Mouse (Mus musculus) fat pad, adult 2 months (tissue): Measurements from ENCODE around the gene Zfp36l1.
A peak's percentile ranks its signal among the peaks of the same experiment; 100 is the strongest.

Experiments
- DNase-seq: peaks from one replicate; pipeline ENCODE4 v3.0.0-alpha.2; 2011; ENCODE audit warnings: low read depth, low spot score; ENCODE audit errors: extremely low read depth

The Zfp36l1 gene

DNA sequence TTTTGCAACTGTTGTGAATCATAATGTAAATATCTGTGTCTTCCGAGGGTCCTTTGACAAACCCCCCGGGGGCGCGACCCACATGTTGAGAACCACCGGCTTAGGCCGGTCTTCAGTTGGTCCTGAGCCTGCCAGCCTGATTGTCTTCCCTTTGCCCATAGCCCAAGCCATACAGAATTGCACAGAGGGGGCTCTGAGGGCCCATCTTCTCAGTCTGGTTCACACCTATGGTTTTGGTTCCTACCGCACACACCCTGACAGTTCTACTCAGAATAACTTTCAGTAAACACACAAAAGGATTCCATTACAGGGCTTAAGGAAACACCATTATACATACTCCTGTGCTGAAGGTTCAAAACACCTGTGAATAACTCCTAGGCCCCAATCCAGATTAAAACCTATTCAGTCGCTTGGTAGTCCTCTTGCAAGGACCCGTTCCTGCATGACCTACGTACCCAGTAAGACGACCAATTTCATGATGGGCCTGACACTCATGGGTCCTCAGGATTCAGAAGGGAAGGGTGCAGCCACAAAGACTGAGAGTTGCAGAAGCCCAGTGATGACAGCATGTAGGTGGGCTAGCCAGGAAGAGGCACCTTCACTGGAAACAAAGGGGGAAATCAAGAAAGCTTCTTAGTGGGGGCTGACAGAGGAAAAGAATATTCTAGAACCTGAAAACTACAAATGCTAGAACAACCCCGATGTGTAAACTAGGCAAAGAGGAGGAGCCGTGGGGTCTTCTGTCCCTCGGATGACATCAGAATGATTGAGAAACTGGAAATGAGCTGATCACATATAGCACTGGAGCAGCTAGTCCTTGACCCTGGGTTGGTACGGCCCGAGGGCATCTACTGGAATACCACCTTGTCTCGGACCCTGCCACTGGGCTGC, 18.8 kb upstream of the Zfp36l1 start:
- no peak for DNase-seq

DNA sequence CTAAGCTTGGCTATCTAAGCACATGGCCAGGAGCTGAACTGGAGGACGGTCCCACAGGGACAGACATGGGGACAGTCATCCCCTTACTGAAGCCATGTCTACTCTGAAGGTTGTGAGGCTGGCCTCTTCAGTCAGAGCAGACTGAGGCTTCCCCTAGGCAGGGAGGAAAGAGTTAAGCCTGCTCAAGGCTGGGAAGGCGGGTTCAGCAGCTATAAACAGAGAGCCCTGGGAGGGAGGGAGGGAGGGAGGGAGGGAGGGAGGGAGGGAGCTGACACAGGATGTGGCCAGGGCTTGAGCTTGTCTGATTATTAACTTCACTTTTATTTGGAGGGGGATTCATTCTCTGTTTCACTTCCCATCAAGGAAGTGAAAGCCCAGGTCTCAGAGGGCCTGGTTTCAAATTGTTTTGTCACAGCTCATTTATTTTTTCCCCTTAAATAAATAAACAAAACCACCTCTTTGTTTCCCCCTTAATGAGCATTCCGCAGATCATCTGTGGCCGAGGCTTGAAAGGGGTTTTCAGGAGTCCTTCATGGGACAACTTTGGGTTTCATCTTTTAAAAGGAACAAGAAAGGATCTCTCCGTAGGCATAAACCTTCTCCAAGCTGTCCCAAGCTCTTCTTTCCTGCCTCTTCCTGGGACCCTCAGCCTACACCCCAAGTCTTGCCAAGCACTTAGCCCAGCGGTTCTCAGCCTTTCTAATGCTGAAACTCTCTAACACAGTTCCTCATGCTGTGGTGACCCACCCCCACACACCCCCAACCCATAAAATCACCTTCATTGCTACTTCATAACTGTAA, 17.9 kb upstream of the Zfp36l1 start:
- no peak for DNase-seq

DNA sequence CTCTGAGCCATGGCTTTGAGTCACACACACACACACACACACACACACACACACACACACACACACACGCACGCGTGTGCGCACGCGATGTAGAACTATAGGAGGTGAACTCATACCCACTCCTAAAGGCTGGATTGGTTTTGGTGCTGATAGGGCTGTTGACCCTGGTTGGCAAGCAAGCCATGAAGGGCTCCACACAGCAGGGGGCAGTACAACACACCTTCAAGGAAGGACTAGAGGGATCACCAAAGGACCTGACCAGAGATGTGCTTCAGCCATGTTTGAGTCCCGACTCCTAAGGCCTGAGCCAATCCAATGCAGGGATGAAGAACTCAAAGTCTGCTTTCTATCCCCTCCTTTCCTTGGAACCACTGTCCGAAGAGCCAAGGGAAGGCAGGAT, 16.7 kb upstream of the Zfp36l1 start:
- DNase-seq: no peak

DNA sequence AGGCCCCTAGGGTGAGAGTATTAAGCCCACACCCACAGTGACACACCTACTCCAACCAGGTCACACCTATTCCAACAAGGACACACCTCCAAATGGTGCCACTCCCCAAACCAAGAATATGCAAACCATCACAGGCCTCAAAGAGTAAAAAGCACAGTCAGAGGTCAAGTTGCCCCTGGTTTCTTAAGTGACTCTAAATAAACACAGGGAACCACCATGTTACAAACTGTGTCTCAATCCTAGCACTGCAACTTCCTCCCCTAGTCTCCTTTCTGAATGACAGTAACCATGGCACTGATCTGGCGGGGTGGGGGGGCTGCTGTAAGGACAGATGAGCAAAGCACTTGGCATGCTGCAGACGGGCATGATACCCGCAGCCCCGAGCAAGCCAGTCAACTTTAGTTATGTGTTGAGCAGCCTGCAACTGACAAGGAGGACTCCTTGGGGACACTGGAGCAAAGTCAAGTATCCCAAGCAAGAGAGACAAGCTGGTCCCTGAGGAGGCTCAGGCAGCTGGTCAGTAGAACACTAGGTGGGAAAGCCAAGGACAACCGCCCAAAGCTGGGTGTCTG, 14.5 kb upstream of the Zfp36l1 start:
- DNase-seq: no peak

DNA sequence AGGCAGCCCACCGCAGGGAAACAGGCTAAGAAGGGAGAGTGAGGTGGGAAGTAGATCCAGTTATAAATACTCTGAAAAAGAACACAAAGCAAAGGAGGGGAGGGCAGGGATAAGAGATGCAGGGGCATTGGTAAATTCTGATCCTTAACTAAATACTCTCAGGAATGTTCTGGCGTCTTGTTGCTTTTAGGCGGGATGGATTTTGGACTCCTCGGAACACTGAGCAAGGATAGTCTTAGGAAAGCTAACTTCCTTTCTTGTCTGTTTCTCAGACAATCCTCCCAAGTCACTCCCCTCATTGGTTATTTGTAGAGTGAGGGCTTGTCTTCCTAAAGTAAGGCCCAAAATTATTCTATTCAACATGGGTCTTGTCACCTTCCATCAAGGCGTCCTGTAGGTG, 12.5 kb upstream of the Zfp36l1 start:
- no peak for DNase-seq

DNA sequence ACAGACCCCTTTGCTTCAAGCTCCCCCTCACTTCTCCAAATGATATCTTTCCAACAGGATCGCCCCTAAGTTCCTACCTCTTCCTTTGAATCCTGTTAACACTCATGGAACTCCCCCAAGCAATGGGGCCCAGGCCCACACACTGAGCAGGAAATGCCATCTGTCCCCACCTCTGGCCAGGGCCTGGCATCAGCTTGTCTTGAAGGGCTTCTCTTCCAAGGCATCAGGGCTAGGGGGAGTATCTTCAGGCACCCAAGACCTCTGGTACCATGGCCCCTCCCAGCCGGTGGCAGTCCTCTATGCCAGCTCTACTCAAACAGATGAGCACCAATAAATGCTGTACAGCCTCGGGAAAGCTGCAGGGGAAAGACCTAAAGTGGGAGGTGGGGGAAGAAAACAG, 11.9 kb upstream of the Zfp36l1 start:
- DNase-seq: no peak

DNA sequence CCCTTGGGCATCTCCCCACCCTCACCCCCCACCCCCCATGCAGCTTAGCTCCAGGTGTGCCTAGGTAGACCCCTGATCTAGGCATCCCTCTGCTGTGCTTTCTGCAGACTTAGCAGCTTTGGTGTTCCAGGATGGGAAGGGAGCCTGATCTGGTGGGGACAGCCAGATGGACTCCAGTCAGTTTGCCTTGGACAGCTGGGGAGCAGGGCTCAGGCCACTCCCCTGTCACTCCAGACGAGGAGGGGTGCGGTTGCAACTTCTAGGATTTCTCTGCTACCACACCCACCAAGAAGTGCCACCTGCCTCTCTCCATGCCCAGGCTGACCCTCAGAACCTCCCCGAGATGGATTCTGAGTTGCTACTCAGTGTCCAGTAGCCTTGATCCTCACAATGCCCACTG, 11.4 kb upstream of the Zfp36l1 start:
- no peak for DNase-seq

DNA sequence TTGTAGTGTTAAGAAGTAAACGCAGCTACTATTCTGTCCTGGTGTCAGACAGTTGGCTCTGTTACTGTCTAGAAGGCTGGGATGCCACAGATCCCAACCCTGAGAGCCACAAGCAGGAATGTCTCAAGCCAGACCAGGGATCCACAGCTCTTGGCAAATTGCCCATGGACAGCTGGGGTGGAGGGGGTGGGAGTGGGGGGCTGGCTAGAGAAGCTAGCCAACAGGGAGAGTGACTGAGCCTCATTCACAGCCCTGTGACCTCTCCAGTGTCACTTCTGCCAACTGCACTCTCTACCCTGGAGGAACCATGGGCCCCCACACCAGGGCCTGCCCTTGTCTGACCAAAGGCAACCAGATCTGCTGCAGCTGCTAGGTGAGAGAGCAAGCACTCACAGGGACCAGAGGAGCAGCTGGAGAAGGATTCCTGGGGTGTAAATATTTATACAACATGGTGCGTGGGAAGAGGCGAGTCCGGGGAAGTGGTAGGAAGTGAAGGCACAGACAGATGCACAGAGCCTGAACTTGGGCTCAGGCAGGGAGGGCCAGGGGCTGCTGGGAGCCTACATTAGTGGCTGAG, 10.5 kb upstream of the Zfp36l1 start:
- no peak for DNase-seq

DNA sequence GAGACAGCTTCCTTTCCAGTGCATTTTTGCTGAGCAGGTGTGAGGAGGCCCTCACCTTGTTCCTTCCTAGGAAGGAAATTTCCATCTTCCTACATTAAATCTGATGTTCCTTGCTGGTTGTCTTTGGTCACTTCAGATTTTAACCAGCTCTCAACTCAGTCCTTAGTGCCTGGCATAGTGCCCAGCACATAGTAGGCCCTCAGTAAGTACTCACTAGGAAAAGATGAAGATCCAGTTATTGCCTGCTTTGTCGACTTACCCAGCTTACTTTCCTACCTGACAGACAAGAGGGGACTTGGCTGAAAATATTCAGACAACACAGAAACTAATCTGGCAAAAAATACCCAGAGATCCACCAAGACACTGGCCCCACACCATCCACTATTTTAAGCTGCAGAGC, 8.6 kb upstream of the Zfp36l1 start:
- DNase-seq: no peak

DNA sequence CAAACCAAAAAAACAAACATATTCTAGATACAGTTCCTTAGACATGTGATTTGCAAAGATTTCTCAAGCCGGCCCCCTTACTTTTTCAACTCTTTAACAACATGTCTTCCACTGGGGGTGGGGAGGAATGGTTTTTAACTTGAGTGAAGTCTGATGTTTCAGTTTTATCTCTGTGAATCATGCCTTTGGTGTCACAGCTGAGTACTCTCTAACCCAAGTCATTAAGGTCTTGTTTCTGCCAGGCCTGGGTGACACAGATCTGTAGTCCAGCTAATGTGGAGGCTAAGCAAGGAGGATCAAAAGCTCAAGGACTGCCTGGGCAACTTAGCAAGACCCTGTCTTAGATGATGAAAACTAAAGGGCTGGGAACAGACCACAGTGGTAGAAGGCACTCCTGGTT, 5.8 kb upstream of the Zfp36l1 start:
- no peak for DNase-seq

DNA sequence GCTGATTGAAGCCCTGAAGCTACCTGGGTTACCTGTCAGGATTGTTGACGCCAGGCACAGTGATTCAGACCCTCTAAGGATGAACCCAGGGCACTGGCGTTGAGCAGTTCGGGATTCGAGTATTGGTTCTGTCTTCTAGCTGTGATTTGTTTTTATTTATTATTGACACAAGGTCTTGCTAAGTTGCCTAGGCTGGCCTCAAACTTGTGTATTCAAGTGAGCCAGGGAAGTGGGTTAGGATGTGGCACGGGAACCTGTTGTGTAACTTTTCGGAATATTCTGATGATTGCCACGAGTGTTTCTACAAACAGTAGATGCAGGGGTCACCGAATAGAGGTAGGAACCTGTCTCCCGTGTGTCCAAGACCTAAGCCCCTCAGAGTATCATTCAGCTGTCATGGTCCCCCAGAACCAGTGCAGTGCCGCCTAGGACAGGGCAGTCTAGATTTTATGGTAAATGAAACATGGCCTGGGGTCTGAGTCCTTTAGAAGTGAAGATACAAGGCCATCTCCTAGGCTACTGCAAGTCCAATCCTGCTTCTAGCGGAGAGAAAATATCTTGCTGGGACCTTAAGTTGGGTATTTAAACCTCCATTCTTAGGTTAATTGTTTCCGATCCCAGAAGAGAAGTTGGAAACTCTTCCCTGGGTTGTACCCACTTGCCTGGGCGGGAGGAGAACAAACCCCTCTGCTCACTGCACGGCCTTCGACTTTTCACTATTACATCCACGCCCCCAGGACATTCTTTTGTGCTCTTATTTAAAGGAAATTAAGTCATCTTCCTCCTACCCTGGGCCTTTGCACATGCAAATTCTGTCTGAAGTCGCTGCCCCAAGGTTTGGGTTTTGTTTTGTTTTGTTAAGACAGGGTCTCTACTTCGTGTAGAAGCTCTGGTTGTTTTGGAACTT, 3.6 kb upstream of the Zfp36l1 start:
- DNase-seq: no peak

DNA sequence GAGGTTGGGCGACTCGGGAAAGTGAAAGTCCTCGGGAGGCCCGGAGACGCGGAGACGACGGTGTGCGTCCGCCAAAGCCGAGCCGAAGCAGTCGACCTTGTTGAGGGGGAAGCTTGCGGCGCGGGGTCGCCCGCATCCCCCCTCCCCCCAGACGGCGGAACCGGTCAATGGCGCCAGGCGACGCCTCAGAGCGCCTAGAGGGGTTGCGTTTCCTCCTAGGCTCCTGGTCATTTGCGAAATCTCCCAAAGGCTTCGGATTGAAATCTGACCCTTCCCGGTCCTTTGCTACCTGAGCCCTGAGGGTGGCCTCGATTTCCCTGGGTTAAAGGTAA, 3.0 kb upstream of the Zfp36l1 start:
- no peak for DNase-seq

DNA sequence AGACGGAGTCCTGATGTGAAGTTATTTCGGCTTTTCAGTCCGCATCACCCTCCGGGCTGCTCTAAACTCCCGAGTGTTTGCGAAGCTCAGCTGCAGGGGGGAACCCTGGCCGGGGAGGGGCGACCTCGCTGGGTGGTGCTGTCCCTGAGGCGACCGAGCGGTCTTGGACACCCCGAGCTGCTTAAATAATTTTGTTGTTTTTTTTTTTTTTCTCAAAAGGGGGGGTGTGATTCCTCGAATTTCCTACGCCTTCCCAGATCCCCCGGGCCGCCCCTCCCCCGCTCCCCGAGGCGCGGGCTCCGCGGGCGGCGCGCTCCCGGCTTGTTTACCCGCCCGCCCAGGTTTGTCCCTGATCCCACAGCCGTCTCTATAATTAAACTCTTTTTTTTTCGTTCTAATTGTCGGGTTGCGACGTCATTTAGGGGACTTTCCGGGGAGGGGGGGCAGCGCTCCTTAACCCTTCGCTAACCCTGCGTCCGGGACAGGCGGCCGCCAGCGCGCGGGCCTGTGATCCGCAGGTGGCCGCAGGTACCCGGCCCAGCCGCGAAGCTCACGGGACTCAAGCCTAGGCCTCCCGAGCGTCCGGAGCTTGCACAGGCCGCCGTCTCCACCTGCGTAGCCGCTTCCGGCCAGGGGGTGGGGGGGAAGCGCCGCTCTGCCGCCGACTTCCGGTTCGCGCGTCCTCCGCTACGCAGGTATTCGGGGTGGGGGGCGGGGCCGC, 2.5 kb upstream of the Zfp36l1 start:
- DNase-seq: no peak

DNA sequence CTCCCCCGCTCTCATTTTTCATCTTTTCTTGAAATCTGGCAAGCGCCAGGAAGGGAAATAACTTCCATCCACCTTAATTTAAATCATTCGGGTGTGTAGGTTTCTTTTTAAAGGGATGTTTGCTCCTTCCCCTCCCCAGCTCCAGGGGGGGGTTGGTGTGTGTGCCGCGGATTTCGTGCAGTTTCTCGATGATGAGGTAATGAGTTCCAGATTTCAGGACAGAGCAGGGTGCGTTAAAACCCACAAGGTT, 2.0 kb upstream of the Zfp36l1 start:
- DNase-seq: no peak

DNA sequence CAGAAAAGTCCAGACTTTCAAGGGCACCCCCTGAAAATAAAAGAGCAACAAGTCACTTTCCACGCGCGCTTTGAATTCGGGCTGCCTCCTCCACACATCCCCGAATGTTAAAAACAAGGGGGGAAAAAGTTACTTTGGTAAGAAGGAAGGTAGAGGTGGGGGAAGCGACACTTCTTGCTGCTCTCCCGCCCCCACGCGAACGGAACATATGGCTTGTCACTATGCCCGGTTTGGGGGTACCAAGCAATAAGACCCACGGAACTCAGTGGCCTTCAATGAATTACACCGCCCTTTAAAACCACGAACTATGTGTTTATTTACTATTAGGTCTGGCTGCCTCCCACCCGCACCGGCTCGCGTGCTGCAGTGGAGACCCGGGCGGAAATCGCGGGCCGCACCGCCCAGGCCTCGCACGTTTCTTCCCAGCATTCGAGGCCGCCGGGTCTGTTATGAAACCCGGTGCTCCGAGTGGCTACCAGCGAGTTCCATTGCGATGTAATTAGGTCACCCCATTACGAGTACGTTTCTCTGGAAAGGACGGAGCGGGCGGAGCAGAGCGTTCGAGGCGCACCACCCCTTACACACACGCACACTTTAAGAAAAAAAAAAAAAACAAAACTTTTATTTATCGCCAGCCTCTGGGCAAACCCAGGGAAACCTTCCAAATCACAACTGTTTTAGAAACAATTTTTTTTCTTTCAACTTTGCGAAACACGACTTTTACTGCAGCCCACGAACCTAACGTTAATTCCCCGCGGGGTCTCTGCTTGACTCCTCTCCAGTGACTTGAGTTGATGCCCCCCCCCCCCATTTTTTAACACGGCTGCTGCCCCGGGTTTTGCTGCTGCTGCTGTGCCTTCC, 1.4 kb upstream of the Zfp36l1 start:
- DNase-seq: peak; percentile 73

DNA sequence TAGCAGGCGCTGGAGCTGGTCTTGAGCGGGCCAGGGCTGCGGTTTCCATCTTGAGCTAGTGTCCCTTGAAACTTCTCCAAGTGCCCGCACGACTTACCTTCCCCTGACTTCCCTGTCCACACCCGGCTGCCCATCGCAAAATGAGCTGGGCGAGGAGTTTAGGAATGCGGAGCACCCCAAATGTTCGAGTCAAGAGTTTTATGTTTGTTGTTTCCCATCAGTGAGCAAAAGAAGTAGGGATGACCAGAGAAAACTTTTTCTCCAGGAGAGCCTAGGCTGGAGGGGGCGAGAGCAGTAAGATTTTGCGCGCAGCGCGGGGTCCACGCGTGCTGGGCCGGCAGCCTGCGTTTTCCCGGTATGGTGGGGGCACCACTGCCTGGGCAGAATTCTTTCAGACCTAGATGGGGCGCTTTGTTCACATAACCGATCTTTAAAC, 791 bp upstream of the Zfp36l1 start:
- DNase-seq: no peak

DNA sequence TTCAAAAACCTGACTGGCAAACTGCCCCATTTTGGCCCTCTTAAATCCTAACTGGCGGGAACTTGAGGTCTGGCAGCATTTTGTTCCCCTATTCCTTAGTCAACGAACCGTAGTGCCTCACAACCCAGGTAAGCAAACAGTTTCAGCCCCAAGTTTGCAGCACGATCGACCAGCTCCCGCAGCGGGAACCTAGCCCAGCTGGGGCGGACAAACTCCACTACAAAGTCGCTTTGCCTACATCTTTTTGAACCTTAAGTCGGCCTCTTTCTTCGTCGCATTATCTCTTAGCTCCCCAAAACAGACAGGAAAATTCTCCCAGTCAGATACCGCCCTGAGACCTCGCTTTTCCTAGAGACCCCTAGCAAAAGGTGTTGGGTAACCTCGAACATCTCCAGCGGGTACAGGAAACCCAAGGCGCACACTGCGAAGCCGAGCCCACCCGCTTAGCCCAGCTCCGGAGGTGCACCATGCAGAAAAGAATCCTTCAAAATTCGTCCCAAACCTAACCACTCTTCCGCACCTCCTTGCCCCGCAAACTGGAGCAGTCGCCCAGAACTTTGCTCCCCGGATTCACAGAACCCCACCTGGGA, 647 bp downstream of the Zfp36l1 start:
- DNase-seq: no peak

DNA sequence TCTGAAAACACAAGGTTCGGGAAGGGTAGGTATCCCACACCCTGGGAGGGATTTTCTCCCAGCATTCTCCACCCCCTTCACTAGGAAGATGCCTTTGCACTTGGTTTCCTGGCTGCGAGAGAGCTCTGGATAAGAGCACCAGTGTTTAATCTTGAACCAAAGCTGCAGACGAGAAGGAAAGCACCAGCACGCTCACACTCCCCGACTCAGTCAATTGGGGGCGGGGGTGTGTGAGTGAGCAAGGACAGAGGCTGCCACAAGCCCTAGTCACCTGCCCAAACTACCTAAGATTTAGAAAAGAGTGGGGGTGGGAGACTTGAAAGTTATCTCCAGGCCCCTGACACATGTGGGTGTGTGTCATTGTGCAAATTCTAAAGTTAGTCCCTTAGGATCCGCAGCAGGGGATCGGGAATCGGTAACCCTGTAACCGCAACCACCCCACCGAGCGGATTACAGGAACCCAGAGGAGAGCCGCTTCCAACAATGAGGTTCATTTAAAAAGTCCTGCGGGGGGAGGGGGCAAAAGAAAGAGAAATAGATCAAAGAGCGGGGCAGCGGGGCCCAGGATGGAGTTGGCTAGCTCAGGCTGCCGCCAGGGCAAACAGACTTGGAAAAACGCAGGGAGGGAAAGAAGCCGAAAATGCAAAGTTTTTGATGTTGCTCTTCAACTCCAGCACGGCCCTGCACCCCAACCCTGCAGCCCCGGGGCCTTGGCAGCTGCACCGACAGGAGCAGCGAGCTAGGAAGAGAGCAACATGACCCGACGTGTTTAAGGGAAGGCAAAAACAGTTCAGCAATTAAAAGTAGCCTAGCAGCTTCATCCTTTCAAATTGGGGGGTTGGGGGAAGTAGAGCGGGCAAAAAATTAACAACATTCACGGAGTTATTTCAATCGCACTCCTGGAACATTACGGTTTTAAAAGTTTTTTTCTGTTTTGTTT, 1.4 kb downstream of the Zfp36l1 start:
- DNase-seq: no peak
